Mouse (Mus musculus) neutrophil, adult 5-6 weeks (primary cell): ENCODE results near the gene Pdlim7. TPM values are rescaled to one million over a fixed set of nuclear protein-coding genes. Genes with fewer than 3 reads are reported as not detected.

ENCODE experiments used
- ATAC-seq: fragments of 151-379, 151-347 bp; 2 replicates; pipeline ENCODE4 v1.8.0; 2017; ENCODE audit warnings: mild to moderate bottlenecking, moderate TSS enrichment; ENCODE audit not compliant: insufficient number of reproducible peaks, poor library complexity, low FRiP score, severe bottlenecking; ENCODE audit errors: extremely low read depth
- total RNA-seq: library from RNA; stranded (forward); fragments of 200-1000 nt; gene quantifications from 2 replicates; pipeline ENCODE4 v1.2.3, GENCODE M21; 2017

Pdlim7 gene
- total RNA-seq, 1 experiment from 2014 or later, result 47.3 TPM

DNA sequence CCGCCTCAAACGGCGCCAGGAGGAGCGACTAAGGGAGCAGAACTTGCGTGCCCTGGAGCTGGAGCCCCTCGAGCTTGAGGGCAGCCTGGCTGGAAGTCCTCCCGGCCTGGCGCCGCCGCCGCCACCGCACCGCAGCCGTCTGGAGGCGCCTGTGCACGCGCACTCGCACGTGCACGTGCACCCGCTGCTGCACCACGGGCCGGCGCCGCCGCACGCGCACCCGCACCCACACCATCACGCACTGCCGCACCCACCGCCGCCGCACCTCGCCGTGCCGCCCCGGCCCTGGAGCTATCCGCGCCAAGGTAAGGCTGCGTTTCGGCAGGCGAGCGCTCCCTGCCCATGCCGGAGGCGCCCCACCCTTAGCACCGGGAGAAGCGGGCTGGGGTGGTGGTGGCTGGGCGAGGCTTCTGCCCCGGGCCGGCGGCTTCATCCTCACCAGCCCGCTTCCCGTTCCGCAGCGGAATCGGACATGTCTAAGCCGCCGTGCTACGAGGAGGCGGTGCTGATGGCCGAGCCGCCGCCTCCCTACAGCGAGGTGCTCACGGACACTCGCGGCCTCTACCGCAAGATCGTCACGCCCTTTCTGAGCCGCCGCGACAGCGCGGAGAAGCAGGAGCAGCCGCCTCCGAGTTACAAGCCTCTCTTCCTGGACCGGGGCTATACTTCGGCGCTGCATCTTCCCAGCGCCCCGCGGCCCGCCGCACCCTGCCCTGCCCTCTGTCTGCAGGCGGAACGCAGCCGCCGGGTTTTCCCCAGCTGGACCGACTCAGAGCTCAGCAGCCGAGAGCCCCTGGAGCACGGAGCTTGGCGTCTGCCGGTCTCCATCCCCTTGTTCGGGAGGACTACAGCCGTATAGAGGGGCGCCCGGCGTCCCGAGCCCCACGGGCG, 41.1 kb downstream of the Pdlim7 start:
- ATAC-seq, result peak; percentile 7; the same call in 1 of the 2 replicates

DNA sequence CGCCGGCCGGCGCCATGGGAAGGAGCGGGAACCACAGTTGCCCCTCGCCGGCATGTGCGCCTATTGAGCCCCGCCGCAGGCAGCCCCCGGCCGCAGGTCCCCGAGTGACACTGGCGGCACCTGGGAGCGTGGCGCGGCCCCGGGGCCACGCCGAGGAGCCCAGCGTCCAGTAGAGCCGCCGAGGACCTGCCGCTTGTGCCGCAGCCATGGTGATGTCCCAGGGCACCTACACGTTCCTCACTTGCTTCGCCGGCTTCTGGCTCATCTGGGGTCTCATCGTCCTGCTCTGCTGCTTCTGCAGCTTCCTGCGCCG, 41.7 kb downstream of the Pdlim7 start:
- no peak for ATAC-seq

- ATAC-seq, result peak; percentile 46
Measured at GRCm38 (mm10) chr13:55471156-55471818, 42.2 kb downstream of the Pdlim7 start.

GRCm38 (mm10) chr13:55470372-55470771, 43.1 kb downstream of the Pdlim7 start:
- ATAC-seq, result no peak

GRCm38 (mm10) chr13:55468851-55469560, 44.5 kb downstream of the Pdlim7 start:
- no peak for ATAC-seq

DNA sequence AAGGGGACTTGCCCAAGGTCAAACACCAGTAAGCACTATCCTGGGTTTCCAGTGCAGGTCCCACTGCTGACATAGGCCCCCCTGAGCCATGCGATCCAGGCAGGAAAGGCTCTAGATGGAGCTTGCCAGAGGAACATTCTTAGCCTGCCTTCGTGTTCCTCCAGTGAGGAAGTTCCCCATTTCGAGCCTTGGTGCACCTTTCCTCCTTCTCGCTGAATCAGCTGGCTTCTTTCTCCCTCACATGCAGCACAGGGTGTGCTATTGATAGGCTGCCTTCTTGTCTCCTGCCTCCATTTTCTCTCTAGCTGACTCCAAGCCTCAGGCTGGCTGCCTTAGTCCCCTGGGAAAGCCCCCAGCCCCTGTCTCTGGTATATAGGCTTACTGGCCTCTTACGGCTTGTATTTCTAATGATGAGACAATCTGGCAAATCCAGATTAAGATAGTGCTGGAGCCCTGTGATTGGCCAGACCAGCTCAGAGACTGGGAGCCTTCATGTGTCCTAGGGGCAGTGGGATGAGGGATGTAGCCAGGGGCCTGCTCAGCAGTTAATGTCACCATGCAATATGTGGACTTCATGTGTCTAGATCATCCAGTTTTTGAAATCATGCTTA, 47.5 kb downstream of the Pdlim7 start:
- ATAC-seq, result no peak

- no peak for ATAC-seq
Measured at GRCm38 (mm10) chr13:55465184-55465583, 48.3 kb downstream of the Pdlim7 start.

- peak; percentile 17; the same call in 1 of the 2 replicates for ATAC-seq
Measured at GRCm38 (mm10) chr13:55464027-55464884, 49.2 kb downstream of the Pdlim7 start, which contains the start of gene Prr7. Prr7 (plus strand) TSS chr13:55464267.

DNA sequence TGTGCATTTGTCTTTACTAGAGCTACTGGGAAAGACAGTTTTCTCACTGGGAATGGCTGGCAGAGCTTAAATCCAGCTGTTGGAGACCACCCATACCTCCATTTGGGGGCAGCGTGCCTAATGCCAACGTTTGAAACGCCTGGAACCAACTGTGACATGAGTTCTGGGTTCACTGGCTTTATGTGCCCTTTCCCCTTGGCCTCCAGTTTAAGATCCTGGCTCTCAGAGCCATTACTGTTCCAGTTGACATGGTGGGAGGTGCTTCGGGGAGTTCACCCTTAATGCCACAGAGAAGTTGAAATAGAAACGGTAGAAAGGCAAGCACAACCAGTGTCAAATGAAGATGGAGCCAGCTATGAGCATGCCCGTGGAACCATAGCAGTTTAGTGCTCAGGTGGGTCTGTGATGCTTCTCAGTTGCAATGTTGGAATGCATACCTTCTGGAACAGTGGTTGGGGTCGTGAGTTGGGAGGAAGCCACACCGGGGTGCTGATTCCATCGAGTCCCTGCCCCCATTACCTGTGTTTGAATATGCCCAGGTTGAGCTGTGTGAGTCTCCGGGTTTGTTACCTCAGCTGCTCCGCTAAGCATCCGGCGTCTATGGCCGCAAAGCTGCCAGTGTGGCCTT, 50.0 kb downstream of the Pdlim7 start:
- no peak for ATAC-seq

GRCm38 (mm10) chr13:55462965-55463364, 50.5 kb downstream of the Pdlim7 start:
- no peak for ATAC-seq

GRCm38 (mm10) chr13:55451785-55452549, 61.5 kb downstream of the Pdlim7 start:
- ATAC-seq, result no peak

DNA sequence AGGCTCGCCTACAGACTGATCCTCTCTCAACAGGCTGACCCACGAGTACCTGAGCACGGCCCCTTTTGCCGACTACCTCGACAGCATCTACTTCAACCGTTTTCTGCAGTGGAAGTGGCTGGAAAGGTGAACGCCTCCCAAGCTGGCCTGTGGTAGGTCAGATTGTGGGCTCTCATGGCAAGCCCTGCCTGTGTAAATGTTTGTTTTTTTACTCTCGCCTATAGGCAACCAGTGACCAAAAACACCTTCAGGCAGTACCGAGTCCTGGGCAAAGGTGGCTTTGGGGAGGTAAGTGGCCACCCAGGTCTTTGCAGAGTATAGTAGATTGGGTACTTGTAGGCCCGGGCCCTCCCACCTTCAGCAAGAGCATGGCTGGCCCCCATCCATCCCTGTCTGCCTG, 62.2 kb downstream of the Pdlim7 start:
- ATAC-seq, result no peak

GRCm38 (mm10) chr13:55450511-55450980, 62.9 kb downstream of the Pdlim7 start:
- ATAC-seq, result no peak

DNA sequence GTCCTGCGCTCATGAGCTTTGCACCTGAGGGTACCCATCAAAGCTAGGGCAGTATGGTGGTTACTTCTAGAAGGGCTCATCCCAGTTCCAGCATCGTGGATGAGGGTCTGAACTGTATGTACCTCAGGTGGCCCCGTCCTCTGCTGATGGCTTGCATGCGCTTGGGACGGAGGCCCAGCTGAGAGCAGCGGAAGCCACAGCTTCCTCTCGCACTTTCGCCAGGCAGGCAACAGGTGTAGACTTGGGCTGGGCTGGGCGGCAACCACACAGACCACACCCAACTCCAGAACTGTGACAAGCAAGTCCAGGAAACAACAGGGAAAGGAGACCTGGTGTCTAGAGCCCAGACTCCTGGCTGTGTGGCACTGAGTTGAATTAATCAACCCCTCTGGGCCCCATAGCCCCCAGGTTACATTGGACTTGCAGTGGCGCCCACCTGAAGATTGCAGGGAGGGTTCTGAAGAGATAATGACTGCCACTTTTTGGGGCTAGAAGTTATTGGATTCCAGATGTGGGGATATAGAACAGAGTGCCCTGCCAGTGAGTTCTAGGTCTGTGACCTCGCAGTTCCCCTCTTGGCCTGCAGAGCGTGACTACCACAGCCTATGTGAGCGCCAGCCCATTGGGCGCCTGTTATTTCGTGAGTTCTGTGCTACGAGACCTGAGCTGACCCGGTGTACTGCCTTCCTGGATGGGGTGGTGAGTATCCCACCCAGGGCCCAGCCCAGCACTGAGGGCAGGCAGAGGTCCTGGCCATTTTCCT, 63.6 kb downstream of the Pdlim7 start:
- ATAC-seq, result peak; percentile 17; the same call in 1 of the 2 replicates

- no peak for ATAC-seq
Measured at GRCm38 (mm10) chr13:55449205-55449604, 64.3 kb downstream of the Pdlim7 start.

GRCm38 (mm10) chr13:55448131-55448530, 65.3 kb downstream of the Pdlim7 start:
- ATAC-seq, result no peak
